Mouse (Mus musculus): ENCODE data around the gene Ctsh.

Ctsh gene

DNA sequence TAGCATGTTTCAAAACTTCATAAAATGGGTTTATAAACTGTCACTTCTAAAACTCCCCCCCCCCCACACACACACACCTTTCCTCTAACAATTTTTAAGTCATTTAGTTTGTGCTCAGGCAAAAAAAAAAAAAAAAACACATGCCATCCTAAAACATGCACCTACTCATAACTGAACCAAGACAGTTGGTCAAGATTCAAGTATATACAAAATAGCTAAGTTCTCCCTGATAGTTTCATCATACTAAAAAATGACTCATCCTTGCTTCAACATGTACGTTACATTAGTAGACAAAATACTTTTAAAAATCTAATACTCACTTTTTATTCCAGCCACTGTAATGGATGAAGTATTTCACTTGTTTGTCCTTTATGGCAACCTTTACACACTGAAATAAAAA lies 53.0 kb downstream of the Ctsh start:
- DNase-seq (ENCODE audit: extremely low read depth, insufficient read length, low spot score) = no peak

DNA sequence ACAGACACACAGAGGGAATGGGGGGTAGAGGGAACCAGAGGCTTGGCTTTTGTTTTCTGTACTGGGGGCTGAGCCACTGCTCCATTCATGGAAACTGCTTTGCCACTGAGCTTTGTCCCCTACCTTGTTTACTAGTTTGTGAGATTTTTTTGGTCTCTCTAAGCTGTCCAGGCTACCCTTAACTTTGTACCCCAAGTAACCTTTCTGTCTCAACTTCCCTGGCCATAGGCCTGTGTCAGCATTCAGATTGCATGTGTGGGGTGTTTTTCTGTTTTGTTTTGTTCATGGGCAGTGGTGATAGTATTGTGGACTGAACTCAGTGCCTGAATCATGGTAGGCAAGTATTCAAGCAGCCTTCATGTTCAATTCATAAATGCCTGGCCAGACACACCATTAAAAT lies 54.3 kb downstream of the Ctsh start:
- DNase-seq (ENCODE audit: extremely low read depth, insufficient read length, low spot score) = no peak

DNA sequence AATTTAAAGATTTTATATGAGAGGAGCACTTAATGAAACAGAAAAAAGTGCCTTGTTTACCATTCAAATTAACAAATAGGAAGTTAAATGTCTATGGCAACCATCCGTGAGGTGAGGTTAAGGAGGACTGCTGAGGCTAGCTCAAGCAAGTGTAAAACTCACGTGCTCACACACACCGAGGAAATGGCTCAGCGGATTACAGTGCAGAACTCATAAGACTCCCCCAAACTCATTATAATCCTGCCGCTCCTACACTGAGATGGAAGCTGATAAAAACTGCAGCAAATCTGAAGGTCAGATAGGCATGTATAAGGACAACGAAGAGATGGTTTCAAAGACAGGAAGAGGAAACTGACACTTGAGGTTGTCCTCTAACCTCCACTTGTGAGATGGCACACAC lies 55.4 kb downstream of the Ctsh start:
- no peak for DNase-seq (ENCODE audit: extremely low read depth, insufficient read length, low spot score)

DNA sequence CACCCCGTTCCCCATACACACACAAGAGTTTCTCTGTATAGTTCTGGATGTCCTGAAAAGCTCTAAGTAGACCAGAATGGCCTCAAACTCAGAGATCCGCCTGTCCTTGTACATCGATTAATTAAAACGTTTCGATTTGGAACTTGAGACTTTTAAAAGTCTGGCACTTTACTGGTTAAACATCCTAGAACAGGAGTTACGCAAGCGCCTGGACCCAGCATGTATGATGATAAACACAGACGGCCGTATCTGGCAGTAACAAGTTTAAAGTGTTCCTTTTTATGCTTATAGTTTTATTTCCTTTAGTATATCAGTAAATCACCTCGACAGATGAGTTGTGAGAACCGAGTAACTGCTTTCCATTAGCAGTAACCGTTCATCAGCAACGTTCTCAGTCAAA lies 59.2 kb downstream of the Ctsh start:
- DNase-seq (ENCODE audit: extremely low read depth, insufficient read length, low spot score) = no peak

DNA sequence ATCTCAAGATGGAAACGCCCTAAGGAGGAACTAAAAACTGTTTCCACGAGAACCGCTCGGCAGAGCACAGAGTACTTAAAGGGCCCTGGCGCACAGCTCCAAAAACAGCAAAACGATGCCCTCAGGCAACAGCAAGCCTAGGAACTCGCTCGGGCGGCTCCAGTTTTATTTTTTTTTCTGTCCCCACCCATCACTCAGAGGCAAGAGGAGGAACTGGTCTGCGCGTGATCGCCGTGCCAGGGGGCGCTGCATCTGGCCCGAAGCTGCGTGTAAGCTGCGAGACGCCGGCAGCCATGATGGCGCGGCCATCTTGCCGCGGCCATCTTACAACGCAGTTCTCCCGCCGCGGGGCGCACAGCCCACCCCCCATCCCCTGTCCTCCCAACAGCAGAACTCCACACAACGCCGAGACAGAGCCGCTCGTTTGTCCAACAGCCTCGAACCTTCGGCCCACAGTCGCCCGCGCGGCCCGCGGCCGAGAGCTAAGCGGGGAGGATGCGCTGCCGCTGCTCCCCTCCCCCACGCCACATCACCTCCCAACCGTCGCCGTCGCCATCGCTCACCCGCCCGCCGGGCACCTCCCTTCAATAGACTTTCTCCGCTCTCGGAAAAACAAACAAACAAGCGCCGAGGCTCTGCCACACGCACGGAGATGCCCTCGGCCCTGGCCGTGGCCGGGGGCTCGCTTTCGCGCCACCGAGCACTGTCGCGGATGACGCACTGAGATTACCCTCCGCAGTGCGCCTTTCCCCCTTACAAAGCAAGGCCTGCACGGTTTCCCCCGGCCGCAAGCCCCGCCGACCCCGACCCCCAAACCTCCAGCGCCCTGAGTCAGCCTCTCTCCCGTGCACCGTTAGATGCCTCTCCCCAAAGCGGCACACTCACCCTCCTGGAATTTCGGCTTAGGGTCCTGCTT lies 60.0 kb downstream of the Ctsh start:
- peak; percentile 93 for DNase-seq (ENCODE audit: extremely low read depth, insufficient read length, low spot score)

GRCm38 (mm10) chr9:90114567-90115307 lies 60.8 kb downstream of the Ctsh start, which contains the start of gene Morf4l1:
Gene Morf4l1 (minus strand): TSS chr9:90114774.
- DNase-seq (ENCODE audit: extremely low read depth, insufficient read length, low spot score) = peak; percentile 97

GRCm38 (mm10) chr9:90115308-90115700 lies 61.4 kb downstream of the Ctsh start:
- no peak for DNase-seq (ENCODE audit: extremely low read depth, insufficient read length, low spot score)

DNA sequence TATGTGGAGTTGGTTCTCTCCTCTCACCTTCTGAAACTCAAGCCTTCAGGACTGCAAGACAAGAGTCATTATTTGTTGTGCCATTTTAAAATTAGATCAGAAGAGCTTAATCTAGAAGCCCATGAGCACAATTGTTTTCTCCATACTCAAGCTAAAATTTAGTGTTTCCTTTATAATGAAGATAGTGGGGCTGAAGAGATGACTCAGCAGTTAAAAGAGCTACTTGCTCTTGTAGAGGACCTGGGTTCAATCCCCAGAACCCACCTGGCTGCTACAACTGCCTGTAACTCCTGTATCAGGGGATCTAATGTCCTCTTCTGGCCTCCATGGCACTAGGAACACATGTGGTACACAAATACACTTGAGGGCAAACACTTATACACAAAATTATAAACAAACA lies 63.3 kb downstream of the Ctsh start:
- DNase-seq (ENCODE audit: extremely low read depth, insufficient read length, low spot score) = no peak

GRCm38 (mm10) chr9:90122246-90122740 lies 68.3 kb downstream of the Ctsh start:
- DNase-seq (ENCODE audit: extremely low read depth, insufficient read length, low spot score) = no peak

DNA sequence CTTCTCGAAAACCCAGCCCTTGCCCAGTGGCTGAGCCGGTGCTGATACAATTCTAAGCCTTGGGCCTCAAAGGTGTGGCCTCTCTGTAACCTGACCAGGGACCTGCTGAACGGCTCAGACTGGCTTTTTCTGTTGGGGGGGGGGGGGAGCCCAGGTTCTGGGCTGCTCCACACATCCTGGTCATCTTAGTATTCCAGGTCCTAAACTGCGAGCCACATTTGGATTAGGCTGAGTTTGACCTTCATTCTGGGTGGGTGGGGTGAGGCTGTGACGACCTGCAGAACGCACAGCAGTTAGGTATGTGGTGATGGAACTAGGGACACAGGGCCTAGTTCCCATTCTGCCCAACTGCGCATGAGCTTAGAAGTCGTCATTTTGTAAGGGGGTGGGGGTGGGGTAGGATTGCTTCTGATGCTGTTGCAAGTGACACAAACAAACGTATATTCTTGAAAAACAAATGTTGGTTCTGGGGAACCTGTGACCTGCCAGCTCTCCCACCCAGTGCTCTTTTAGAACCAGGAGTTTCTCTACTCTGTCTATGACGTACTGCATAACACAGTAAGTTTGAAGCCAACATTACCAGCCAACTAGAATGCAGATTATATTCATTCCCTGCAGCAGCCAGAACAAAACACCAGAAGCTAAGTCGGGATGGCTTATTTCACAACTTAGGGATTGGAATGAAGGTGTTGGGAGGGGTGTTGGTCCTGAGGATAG lies 70.4 kb downstream of the Ctsh start:
- DNase-seq (ENCODE audit: extremely low read depth, insufficient read length, low spot score) = no peak

GRCm38 (mm10) chr9:90124873-90125245 lies 70.9 kb downstream of the Ctsh start:
- no peak for DNase-seq (ENCODE audit: extremely low read depth, insufficient read length, low spot score)

Measured in 3134 (cell line).